Mouse (Mus musculus): ENCODE data around the gene Gm2916.
"Not testable (repeated sequence)": the region's sequence is repeated elsewhere in the genome, so short reads cannot be mapped to it uniquely, and the experiment has no call there.

Gene Gm2916

GRCm38 (mm10) chr14:3883872-3884271, at the start of gene Gm2916:
Gene Gm2916 (plus strand): TSS chr14:3884172.
- DNase-seq (ENCODE audit: low read depth, low spot score), result not testable (repeated sequence)

DNA sequence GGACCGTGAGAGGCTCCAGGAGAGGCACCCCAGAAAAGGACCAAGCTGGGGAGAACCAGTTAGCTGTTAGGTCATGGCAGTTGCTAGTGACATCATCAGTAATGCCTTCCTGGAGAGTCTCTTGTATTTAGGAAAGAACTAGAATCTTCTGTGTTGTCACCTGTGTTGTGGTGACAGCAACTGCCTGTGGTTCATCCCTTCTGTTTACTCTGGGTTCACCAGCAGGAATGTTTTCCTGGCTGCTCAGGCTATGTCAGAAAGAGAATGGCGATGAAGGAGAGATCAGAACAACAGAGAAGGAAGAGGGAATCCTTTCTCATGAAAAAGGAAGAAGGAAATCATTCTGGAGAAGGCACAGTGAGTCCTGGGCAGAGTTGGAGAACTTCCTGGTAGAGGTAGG, 38.0 kb upstream of the Gm2916 start, which contains the start of gene Gm3033:
Gene Gm3033, plus strand, starts transcription at position 301 of the 400 bp plus-strand sequence.
- not testable (repeated sequence) for DNase-seq (ENCODE audit: low read depth, low spot score)

DNA sequence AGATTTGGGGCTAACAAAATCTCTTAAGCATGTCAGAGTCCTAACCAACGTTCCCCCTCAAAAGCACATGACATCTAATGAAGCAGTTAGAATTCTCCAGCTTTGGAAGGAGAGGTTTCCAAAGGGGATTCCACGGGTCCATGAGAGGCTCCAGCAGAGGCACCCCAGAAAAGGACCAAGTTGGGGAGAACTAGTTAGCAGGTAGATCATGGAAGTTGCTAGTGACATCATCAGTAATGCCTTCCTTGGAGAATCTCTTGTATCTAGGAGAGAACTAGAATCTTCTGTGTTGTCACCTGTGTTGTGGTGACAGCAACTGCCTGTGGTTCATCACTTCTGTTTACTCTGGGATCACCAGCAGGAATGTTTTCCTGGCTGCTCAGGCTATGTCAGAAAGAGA, 47.5 kb downstream of the Gm2916 start, which contains the start of gene Gm3029:
Gene Gm3029, plus strand, starts transcription at position 301 of the 400 bp plus-strand sequence.
- DNase-seq (ENCODE audit: low read depth, low spot score), result not testable (repeated sequence)

GRCm38 (mm10) chr14:3963247-3963646, 79.3 kb downstream of the Gm2916 start, which contains the start of gene Gm3095:
Gene Gm3095 (plus strand): TSS chr14:3963547.
- DNase-seq (ENCODE audit: low read depth, low spot score), result not testable (repeated sequence)
